Mouse (Mus musculus) layer of hippocampus, postnatal 10 days (tissue): ENCODE results near the gene Cacna1g. TPM values are rescaled to one million over a fixed set of nuclear protein-coding genes. Genes with fewer than 3 reads are reported as not detected.

ENCODE experiments used
- DNase-seq, 2 experiments: peaks; one replicate each; pipeline ENCODE4 v3.0.0; 2021; ENCODE audit warnings: low spot score in 2 of 2
- total RNA-seq, 2 experiments: library from RNA; stranded (reverse); gene quantifications; 2 replicates each; pipeline ENCODE4 v1.2.3; 2021

Cacna1g gene
- total RNA-seq, 2 experiments from 2014 or later: 111 to 128 TPM

DNA sequence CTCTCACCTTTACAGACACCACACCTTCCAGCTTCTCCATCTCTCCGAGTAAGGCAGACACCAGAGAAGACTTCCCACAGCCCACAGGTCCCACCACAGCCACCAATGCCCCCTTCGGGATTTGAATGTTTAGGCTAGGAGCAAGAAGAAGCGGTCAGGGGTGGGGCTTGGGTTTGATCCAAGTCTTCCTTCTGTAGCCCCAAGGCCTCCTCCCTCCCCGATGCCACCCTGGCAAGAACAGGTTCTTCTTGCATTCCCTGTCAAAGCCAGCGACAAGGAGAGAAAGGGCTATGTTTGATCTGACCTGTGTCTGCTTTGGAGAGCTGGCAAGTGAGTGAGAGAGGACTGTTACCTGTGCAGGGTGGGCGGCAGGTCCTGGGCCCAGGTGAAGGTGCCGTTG lies 110.3 kb downstream of the Cacna1g start:
- no peak for DNase-seq

DNA sequence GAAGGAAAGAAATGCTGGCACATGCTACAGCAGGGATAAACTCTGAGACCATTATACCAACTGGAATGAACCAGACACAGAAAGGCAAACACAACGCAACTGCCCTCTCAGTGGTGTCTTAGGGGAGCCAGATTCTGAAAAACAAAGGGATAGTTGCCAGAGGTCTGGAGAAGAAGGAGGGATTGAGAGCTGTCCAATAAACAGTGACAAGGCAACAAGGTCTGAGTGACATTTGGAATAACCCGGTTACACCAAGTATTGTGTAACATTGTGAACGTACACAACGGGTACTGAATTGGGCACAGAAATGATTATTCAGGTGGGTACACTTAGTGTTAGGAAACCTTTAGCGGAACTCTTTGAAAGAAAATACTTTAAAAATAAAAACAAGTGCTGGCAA lies 111.9 kb downstream of the Cacna1g start:
- DNase-seq: no peak

DNA sequence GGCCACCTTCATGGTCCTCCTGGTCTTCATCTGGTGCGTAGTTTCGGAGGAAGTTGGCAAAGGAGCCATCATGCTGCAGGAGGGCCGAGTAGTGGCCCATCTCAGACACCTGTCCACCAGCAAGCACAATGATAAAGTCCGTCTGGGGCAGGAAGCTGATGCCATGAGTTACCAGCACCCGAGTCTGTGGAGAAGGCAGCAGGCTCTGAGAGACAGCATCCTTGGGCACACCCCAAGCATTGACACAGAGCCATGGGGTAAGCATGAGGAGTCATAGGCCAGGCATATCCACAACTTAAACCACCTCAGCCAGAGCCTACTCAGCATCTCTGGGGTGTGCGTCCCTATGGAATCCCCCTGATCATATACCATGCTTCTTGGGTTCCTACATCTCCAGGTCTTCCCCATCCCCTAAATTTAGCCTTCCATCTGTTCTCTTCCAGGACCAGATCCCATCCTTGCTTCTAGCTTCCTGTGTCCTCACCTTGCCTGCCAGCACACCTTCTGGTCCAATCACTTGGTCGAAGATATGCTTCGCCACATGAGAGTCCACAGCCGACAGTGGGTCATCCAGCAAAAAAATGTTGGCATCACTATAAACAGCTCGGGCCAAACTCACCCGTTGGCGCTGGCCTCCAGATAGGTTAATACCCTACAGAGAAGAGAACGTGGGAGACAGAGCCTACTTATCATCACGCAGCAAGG lies 112.7 kb downstream of the Cacna1g start:
- DNase-seq: no peak

DNA sequence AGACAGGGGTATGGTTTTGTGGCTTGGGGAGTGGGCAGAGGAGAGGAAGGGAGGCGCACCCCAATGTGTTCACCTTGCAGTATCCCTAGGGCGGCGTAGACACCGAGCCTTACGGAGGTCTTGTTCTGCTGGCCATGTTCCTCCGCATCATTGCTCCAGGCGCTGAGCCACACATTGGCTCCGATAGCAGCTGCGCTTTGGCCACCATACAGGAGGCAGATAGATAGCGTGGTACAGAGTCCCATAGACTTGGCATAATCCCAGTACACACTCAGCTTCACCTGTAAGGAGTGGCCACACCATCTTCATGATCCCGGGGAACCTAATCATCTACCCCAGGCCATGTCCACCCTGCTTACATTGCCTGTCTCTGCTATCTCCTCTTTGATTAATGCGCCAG lies 114.8 kb downstream of the Cacna1g start:
- no peak for DNase-seq

Other genes starting within 250 kb of the Cacna1g start
- 1 to 10 TPM; 1.5 to 2.0 TPM for gene Wfikkn2, start 228.2 kb downstream of the Cacna1g start, total RNA-seq
- not detected for gene Gm21885, start 192.3 kb downstream of the Cacna1g start, total RNA-seq
- gene Luc7l3, start 152.2 kb downstream of the Cacna1g start, total RNA-seq: 100 to 1,000 TPM; 127 to 142 TPM
- 10 to 100 TPM; 74.1 to 83.6 TPM for gene Ankrd40, start 146.2 kb downstream of the Cacna1g start, total RNA-seq
- gene Abcc3, start 81.2 kb downstream of the Cacna1g start, total RNA-seq: 1 to 10 TPM; 1.8 to 2.2 TPM
- 1 to 10 TPM; 1.0 to 2.1 TPM for gene Spata20, start 12.0 kb upstream of the Cacna1g start, total RNA-seq
- gene Epn3, start 25.8 kb upstream of the Cacna1g start, total RNA-seq: 1 to 10 TPM; 3.1 to 3.3 TPM
- gene Mycbpap, start 47.5 kb upstream of the Cacna1g start, total RNA-seq: 1 to 10 TPM; 1.3 to 2.7 TPM
- 10 to 100 TPM; 13.1 to 14.1 TPM for gene Rsad1, start 75.1 kb upstream of the Cacna1g start, total RNA-seq
- gene Chad, start 90.8 kb upstream of the Cacna1g start, total RNA-seq: 1 to 10 TPM in 1 of 2 experiments, under 1 TPM in 1; 0.78 to 1.4 TPM
- 10 to 100 TPM; 21.2 to 21.6 TPM for gene Acsf2, start 127.7 kb upstream of the Cacna1g start, total RNA-seq
- 10 to 100 TPM; 84.6 to 87.2 TPM for gene Lrrc59, start 155.6 kb upstream of the Cacna1g start, total RNA-seq
- 10 to 100 TPM; 61.8 to 62.3 TPM for gene Mrpl27, start 179.6 kb upstream of the Cacna1g start, total RNA-seq
- gene Eme1, start 179.8 kb upstream of the Cacna1g start, total RNA-seq: 1 to 10 TPM in 1 of 2 experiments, under 1 TPM in 1; 0.40 to 1.1 TPM
- 10 to 100 TPM; 24.7 to 30.4 TPM for gene Xylt2, start 203.3 kb upstream of the Cacna1g start, total RNA-seq
- gene Gm11541, start 230.3 kb upstream of the Cacna1g start, total RNA-seq: not detected